In the genomic region with DNA sequence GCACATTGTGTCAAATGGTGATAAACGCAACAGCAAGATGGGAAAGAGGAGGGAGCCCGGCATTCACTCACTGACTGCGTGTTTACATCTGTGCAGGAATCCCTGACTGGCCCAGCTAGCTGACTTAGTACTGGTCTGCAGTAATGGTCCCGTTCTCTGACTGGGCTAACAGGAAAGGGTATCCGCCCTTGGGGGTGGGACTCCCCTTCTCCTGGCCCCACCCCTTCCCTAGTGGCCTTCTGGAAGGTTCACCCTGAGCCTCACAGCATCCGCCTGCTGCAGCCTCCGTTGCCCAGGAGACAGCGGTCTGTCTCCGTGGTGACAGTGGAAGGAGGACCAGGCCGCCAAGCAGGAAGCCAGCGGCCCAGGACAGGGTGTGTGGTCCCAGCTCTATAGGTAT, we compare ENCODE assay signal across 10 mouse cellular contexts. TPM values are rescaled to one million over a fixed set of nuclear protein-coding genes. Genes with fewer than 3 reads are reported as not detected.
DNase-seq lines count a peak whose midpoint lies in the region; ATAC-seq lines count a peak whose summit lies in the region.
"Had no signal": no experiment of that assay in that cellular context is flagged by ENCODE, and none has a peak within 500 bp of the region (broad histone marks: within the 10 kb centered on the region; RNA-seq: fewer than 3 reads in every experiment).

No protein-coding gene starts in this region.

- H3K4me2 ChIP-seq in forebrain, embryonic 12.5 days: peak overlapping the region; percentile 21
- peak overlapping the region; percentile 23; the same call in 1 of the 2 replicates for H3K4me2 ChIP-seq in midbrain, embryonic 13.5 days (replicated peaks)
- no peak overlapping the region for H3K4me2 ChIP-seq in intestine, embryonic 16.5 days (ENCODE audit: low read depth, low read length)
- H3K4me2 ChIP-seq: stomach, embryonic 15.5 days had no signal

- H3K4me1 ChIP-seq in forebrain, embryonic 12.5 days: peaks cover 26% of the 10 kb centered on the region
- H3K4me1 ChIP-seq in midbrain, embryonic 13.5 days (replicated peaks): peaks cover 35% of the 10 kb centered on the region
- peaks cover 4% of the 10 kb centered on the region for H3K4me1 ChIP-seq in intestine, embryonic 16.5 days (ENCODE audit: control insufficient read depth, insufficient read depth, low read length)

- no peak overlapping the region for H3K4me3 ChIP-seq in forebrain, embryonic 12.5 days (replicated peaks)
- no peak overlapping the region for H3K4me3 ChIP-seq in midbrain, embryonic 13.5 days (replicated peaks)
- no peak overlapping the region for H3K4me3 ChIP-seq in intestine, embryonic 16.5 days (ENCODE audit: low read length)
- H3K4me3 ChIP-seq: stomach, embryonic 15.5 days had no signal

- DNase-seq in cerebellum, postnatal 14 days: no peak
- DNase-seq in ES-CJ7 (ENCODE audit: low read depth, low spot score): peak; percentile 51
- DNase-seq in spleen, adult 12 weeks (ENCODE audit: low spot score): no peak
- no peak for DNase-seq in gastrocnemius, adult 8-10 months (ENCODE audit: low spot score in 2 of 2)

- H3K27ac ChIP-seq in forebrain, embryonic 12.5 days: no peak overlapping the region
- no peak overlapping the region for H3K27ac ChIP-seq in midbrain, embryonic 13.5 days
- H3K27ac ChIP-seq in intestine, embryonic 16.5 days (ENCODE audit: low read length): no peak overlapping the region
- H3K27ac ChIP-seq: macrophage; stomach, embryonic 15.5 days had no signal

- peaks cover 9% of the 10 kb centered on the region for H3K36me3 ChIP-seq in forebrain, embryonic 12.5 days (replicated peaks)
- H3K36me3 ChIP-seq in midbrain, embryonic 13.5 days: peaks cover 6% of the 10 kb centered on the region; the same call in 1 of the 2 replicates
- no peaks in the 10 kb centered on the region for H3K36me3 ChIP-seq in intestine, embryonic 16.5 days (ENCODE audit: control insufficient read depth, insufficient read depth, low read length)
- H3K36me3 ChIP-seq: stomach, embryonic 15.5 days had no signal

- ATAC-seq in cerebellum, adult (ENCODE audit: insufficient number of reproducible peaks, low FRiP score, low TSS enrichment): peak; percentile 13; the same call in 1 of the 2 replicates
- peak; percentile 54 for ATAC-seq in forebrain, embryonic 12.5 days (ENCODE audit: low FRiP score)
- peak; percentile 43 for ATAC-seq in midbrain, embryonic 13.5 days
- ATAC-seq in intestine, embryonic 16.5 days: no peak

- H3K27me3 ChIP-seq in forebrain, embryonic 12.5 days: peaks cover under 1% of the 10 kb centered on the region; the same call in 1 of the 2 replicates
- no peaks in the 10 kb centered on the region for H3K27me3 ChIP-seq in midbrain, embryonic 13.5 days
- peaks cover 7% of the 10 kb centered on the region for H3K27me3 ChIP-seq in intestine, embryonic 16.5 days (replicated peaks; ENCODE audit: control insufficient read depth, insufficient read depth, low read length)

- H3K9ac ChIP-seq in forebrain, embryonic 12.5 days: no peak overlapping the region
- 0 out of 2 replicates have a peak overlapping the region, but pooled peaks have one; percentile 0 for H3K9ac ChIP-seq in midbrain, embryonic 13.5 days (replicated peaks)
- H3K9ac ChIP-seq in intestine, embryonic 16.5 days (ENCODE audit: low read depth, low read length): no peak overlapping the region
- H3K9ac ChIP-seq: stomach, embryonic 15.5 days had no signal

- WGBS in forebrain, embryonic 12.5 days: 5% methylated on average over 11 of the region's 11 CpGs
- 6% methylated on average over 11 of the region's 11 CpGs for WGBS in midbrain, embryonic 13.5 days
- 13% methylated on average over 11 of the region's 11 CpGs for WGBS in intestine, embryonic 16.5 days

- H3K9me3 ChIP-seq in forebrain, embryonic 12.5 days: no peaks in the 10 kb centered on the region
- no peaks in the 10 kb centered on the region for H3K9me3 ChIP-seq in midbrain, embryonic 13.5 days
- no peaks in the 10 kb centered on the region for H3K9me3 ChIP-seq in intestine, embryonic 16.5 days (ENCODE audit: control insufficient read depth, low read length)
- H3K9me3 ChIP-seq: stomach, embryonic 15.5 days had no signal

RNA-seq across cellular contexts. Expression of gene Mmp17, which starts 6.9 kb away (rescaled TPM):
- polyA plus RNA-seq in forebrain, embryonic 12.5 days (2016; fragmentation: Nextera tagmentation; extraction: Ambion mirVana): 8.4 and 10.4 TPM in 2 replicates
- 9.3 and 9.6 TPM in 2 replicates for polyA plus RNA-seq in midbrain, embryonic 13.5 days (2015; fragmentation: Nextera tagmentation; extraction: Ambion mirVana)
- total RNA-seq in gastrocnemius, adult 8-10 months (2022): under 1 TPM; 0.22 to 0.58 (median 0.40) TPM
- 3.6 and 4.8 TPM in 2 replicates for polyA plus RNA-seq in intestine, embryonic 16.5 days (2015; fragmentation: Nextera tagmentation; extraction: Ambion mirVana)
- polyA plus RNA-seq: macrophage had no signal
